Mouse (Mus musculus): ENCODE results near the gene Serbp1.

The Serbp1 gene

DNA sequence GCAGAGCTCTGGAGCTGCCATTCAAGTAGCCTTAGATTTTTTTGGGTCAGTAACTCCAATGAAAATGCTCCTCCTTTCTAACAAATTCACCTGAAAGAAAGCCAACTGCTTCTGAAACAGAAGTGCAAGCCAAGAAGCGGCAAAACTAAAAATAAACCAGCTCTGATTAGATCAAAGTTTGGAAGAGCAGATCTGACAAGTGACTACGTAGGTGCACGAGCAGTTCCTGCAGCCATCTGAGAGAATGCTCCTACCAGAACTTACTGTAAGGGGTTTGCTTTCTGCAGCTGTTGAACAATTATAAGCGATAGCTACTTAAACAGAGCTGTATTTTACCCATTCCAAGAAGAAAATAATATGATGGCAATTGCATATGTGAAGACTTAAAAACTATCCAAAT lies 64.5 kb downstream of the Serbp1 start:
- no peak for DNase-seq

DNA sequence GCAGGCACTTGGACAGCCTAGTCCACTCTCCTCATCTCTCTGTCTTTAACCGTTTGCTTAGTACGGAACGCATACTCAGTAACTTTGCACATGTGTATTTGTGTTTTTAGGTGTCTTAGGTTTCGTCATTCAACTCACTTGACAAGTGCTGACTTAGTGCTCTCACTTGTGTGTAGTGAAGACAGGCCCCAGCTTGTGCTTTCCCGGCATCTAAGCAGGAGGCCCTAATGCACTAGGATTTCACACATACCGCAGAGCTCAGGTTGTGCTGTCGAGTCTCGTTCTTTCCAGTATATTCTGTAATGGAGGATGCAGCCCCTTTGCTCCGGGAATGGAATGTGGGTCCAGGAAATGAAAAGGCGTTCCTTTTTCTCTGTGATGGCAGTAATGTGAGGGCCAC lies 65.2 kb downstream of the Serbp1 start:
- no peak for DNase-seq

DNA sequence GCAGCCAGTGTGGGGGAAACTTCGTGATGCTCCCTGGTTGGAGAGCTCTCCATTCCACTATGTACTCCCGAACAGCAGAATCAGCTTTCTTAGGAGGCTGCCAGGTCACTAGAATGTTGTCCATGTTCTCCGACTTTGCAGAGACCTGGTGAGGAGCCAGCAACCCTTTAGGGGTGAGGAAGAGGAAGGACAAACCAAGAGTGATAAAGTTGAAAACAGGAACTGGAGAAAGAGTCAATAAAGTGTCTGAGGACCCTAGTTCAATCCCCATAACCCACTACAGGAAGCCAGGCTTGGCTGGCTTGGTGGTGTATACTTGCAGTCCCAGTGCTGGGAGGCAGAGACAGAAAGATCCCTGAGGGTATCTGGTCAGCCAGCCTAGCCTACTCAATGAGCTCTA lies 71.0 kb downstream of the Serbp1 start:
- no peak for DNase-seq

DNA sequence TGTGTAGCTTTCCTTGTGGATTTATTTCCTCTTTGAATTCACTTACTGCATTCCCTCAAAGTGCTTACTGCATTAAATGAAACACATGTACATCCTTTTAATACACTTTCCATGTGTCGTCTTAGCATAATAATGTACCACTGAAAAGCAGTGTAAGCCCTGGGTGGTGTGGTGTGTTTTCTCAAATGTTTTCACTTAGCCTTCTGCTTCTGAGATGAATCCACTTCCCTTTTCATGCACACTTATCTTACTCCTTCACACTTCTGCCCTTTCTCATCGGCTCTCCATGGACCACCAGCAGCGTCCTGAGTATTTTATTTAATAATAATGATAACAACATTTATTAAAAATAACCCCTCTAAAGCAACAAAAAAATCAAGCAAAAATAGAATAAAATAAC lies 71.8 kb downstream of the Serbp1 start:
- DNase-seq = no peak

DNA sequence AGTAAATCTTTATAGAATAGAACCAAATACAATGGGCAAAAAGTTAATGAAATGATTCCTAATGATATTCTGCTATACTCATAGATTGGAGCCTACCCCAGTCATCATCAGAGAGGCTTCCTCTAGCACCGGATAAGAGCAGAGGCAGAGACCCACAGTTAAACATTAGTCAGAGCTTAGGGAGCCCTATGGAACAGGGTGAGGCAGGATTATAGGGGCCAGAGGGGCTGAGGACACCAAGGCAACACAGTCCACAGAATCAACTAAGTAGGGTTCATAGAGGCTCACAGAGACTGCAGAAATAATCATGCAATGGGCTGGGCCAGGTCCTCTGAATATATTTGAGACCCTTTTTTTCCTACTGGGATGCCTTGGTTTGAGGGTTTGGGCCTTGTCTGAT lies 76.7 kb downstream of the Serbp1 start:
- no peak for DNase-seq

DNA sequence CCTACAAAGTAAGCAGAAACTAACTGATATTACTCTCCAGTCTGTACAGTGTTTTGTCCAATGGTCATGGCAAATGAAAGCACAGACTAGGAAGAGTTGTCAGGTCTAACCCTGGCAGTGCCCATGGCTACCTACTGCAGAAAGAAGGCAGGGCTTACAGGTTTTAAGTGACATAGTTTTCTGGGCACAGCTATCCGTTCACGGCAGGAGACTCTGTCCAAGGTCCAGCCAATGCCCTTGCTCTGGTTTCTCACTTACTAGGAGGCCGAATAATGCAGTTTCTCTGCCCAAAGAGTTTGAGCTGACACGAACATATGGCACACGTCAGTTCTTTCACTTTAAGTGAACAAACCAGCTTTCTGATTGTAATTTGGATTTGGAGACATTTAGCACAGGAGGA lies 79.1 kb downstream of the Serbp1 start:
- peak; percentile 38 to 47 for DNase-seq

DNA sequence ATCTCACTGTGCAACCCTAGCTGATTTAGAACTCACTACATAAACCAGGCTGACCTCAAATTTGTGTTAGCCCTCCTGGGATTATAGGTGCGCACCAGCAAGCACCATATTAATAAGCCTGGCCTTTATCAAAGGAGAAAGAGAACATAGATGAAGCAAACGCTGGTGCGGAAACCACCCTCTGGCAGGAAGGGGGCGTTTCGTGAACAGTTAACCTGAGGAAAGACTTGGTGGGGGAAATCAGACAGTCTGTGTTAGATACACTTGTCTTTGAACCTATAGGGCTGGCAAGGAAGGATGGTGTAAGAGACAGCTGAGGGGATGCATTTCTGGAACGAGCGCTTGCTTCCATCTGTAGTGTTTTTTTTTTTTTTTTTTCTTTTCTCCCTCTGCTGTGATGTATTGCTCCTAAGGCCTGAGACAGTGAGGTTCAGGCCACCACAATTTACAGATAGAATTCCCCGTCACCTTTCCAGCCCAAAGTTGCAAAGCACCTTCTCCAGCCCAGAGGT lies 79.9 kb downstream of the Serbp1 start:
- DNase-seq = no peak

DNA sequence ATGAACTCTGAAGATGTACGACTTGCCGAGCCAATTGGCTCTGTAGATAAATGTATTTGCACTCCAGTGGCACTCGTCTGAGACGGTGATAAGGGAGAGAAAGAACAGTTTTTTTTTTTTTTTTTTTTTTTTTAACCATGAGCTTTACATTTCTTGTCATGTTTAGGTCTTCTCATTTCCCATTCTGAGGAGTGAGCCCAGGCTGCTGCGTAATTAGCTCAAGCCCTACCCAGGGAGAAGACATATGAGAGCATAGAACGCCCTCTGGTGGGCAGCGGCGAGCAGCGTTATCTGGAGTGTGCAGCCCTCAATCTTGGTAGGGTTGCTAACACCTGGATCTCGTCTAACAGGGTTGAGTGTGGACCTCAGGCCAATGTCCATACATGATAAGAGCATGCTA lies 80.5 kb downstream of the Serbp1 start:
- peak; percentile 63 to 82 for DNase-seq

DNA sequence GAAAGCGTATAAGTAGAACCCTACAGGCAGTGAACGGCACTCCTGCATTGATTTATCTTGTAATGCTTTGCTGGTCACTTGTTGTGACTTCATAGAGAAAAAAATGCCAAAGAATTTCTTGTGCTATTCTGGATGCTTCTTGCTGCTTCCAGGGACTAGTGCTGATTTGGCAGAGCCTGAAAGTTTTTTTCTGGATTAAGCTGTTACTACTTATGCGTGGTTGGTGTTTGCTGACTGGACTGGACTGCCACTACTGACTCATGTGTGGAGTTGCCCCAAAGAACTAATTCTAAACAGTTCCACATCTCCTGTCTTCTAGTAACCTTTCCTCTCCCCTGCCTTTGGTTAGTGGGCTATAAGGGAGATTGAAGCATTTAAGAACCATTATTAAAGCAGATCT lies 85.8 kb downstream of the Serbp1 start:
- DNase-seq = no peak

DNA sequence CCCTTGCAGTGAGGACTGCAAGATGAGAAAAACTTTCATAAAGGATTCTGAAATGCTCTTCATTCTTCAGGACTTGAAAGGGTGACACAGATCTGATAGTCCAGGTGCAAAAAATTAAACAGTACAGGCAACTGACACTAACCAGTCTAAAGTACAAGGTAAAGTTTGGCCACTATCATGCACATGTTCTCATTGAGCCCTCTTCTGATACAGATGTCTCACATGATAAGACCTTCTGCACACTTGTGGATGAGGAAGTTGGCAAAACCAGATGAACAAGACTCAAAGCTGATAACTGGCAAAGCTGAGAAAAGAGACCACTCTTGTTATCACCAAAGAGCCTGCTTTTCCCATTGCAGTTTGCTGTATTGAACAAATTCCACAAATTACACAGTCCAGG lies 100.0 kb downstream of the Serbp1 start:
- no peak for DNase-seq

DNA sequence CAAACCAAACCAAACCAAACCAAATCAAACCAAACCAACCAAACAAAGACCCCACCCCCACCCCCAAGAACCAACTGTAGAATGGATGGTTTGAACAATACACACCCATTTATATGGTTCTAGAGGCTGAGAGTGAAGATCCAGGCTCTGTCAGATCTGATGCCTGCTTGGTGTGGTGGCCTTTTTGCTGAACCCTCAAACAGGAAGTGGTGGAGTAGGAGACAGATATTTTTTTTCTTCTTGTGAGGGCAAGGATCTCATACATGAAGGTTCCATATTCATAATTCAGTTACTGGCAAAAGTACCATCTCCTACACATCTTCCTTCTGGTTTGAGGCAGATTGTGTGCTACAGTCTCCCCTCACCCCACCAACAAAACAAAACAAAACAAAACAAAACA lies 101.5 kb downstream of the Serbp1 start:
- no peak for DNase-seq

Data from cerebellum, postnatal 25 days (tissue).